Mouse (Mus musculus) liver, adult 2 months (tissue): ENCODE data around the gene Stk32c. TPM values are rescaled to one million over a fixed set of nuclear protein-coding genes. Genes with fewer than 3 reads are reported as not detected.

Experiments
- DNase-seq: peaks from one replicate; pipeline ENCODE4 v3.0.0-alpha.2; 2011; ENCODE audit warnings: low read depth, low spot score; ENCODE audit errors: extremely low read depth
- H3K27ac ChIP-seq: fragments of 200-500 bp; replicated peaks from 2 replicates; pipeline ENCODE4 v1.5.1; 2012; ENCODE audit warnings: low read depth, mild to moderate bottlenecking, control low read depth, inconsistent platforms, low read length; ENCODE audit not compliant: insufficient read depth
- H3K27me3 ChIP-seq: fragments of 200-500 bp; 2 replicates; pipeline ENCODE4 v1.6.1; 2012; ENCODE audit warnings: mild to moderate bottlenecking, moderate library complexity, low read length, inconsistent platforms; ENCODE audit not compliant: control insufficient read depth, insufficient read depth
- H3K36me3 ChIP-seq: fragments of 200-500 bp; 2 replicates; pipeline ENCODE4 v1.6.1; 2012; ENCODE audit warnings: low read length, inconsistent platforms; ENCODE audit not compliant: control insufficient read depth, insufficient read depth
- H3K4me1 ChIP-seq: fragments of 200-500 bp; 2 replicates; pipeline ENCODE4 v1.6.1; 2011; ENCODE audit warnings: low read length; ENCODE audit not compliant: control insufficient read depth, insufficient read depth
- H3K4me3 ChIP-seq: fragments of 200-500 bp; 2 replicates; pipeline ENCODE4 v1.5.1; 2011; ENCODE audit warnings: low read depth, mild to moderate bottlenecking, control low read depth, low read length, moderate library complexity; ENCODE audit not compliant: insufficient read depth
- H3K79me2 ChIP-seq: fragments of 200-500 bp; 2 replicates; pipeline ENCODE4 v1.6.1; 2012; ENCODE audit warnings: inconsistent platforms, mild to moderate bottlenecking, low read length, moderate library complexity; ENCODE audit not compliant: control insufficient read depth, insufficient read depth
- H3K9ac ChIP-seq: fragments of 200-500 bp; 2 replicates; pipeline ENCODE4 v1.6.1; 2012; ENCODE audit warnings: low read depth, mild to moderate bottlenecking, control low read depth, inconsistent platforms, low read length
- CTCF ChIP-seq: fragments of 200-500 bp; IDR thresholded peaks from 2 replicates; pipeline ENCODE4 v1.5.1; 2011; ENCODE audit warnings: low read depth, low read length, control low read depth
- POLR2A ChIP-seq: fragments of 200-500 bp; IDR thresholded peaks from 2 replicates; pipeline ENCODE4 v1.6.1; 2011; ENCODE audit warnings: low read length, control low read depth; ENCODE audit not compliant: insufficient read depth; ENCODE audit errors: extremely low read depth
- WGBS: fragments of 180-500 bp; shearing (Covaris S2); methylation state at CpG from one replicate; pipeline ENCODE4 v1.1.7; 2018; 5-methylcytosine and 5-hydroxymethylcytosine counted together
- polyA plus RNA-seq: library from polyadenylated mRNA; depleted of rRNA; stranded (reverse); fragments of >200 nt; gene quantifications from 2 replicates; pipeline ENCODE4 v1.2.3, GENCODE M21; 2012
- total RNA-seq: library from RNA; depleted of rRNA; stranded (reverse); fragments of >200 nt; gene quantifications from 2 replicates; pipeline ENCODE4 v1.2.3, GENCODE M21; 2014

The Stk32c gene
- total and polyA plus RNA-seq, 2 experiments, result 0.18 to 0.21 TPM

GRCm38 (mm10) chr7:139246931-139247880 lies 34.1 kb upstream of the Stk32c start:
- Histone ChIP-seq H3K79me2 (no peaks in the 10 kb centered on the region), H3K9ac (peak overlapping the region; percentile 93), H3K36me3 (no peaks in the 10 kb centered on the region), H3K4me1 (peaks cover 8% of the 10 kb centered on the region), H3K27me3 (no peaks in the 10 kb centered on the region), H3K4me3 (peak overlapping the region; percentile 60), H3K27ac (peak overlapping the region; percentile 65)
- no peak for TF ChIP-seq CTCF
- no peak for TF ChIP-seq POLR2A
- WGBS, result 35% methylated on average over 38 of the region's 38 CpGs
- DNase-seq, result peak; percentile 45

- no peak overlapping the region for H3K9ac ChIP-seq
- no peaks in the 10 kb centered on the region for H3K27me3 ChIP-seq
- H3K27ac ChIP-seq, result no peak overlapping the region
- no peak overlapping the region for H3K4me3 ChIP-seq
- H3K36me3 ChIP-seq, result no peaks in the 10 kb centered on the region
- 87% methylated on average over 5 of the region's 5 CpGs for WGBS
- no peaks in the 10 kb centered on the region for H3K79me2 ChIP-seq
- peaks cover 4% of the 10 kb centered on the region for H3K4me1 ChIP-seq
- no peak for TF ChIP-seq POLR2A
- no peak for TF ChIP-seq CTCF
- DNase-seq, result no peak
Observed at GRCm38 (mm10) chr7:139246086-139246485, 33.0 kb upstream of the Stk32c start.

- Histone ChIP-seq H3K4me1 (peaks cover 2% of the 10 kb centered on the region; the same call in 1 of the 2 replicates), H3K9ac (no peak overlapping the region), H3K27me3 (no peaks in the 10 kb centered on the region), H3K27ac (no peak overlapping the region), H3K4me3 (no peak overlapping the region), H3K79me2 (no peaks in the 10 kb centered on the region), H3K36me3 (no peaks in the 10 kb centered on the region)
- TF ChIP-seq POLR2A (no peak), CTCF (no peak)
- 83% methylated on average over 3 of the region's 3 CpGs for WGBS
- no peak for DNase-seq
Observed at GRCm38 (mm10) chr7:139239432-139239831, 26.3 kb upstream of the Stk32c start.

GRCm38 (mm10) chr7:139235651-139236358 lies 22.7 kb upstream of the Stk32c start:
- Histone ChIP-seq H3K27ac (no peak overlapping the region), H3K36me3 (no peaks in the 10 kb centered on the region), H3K4me1 (no peaks in the 10 kb centered on the region), H3K9ac (no peak overlapping the region), H3K27me3 (no peaks in the 10 kb centered on the region), H3K79me2 (no peaks in the 10 kb centered on the region), H3K4me3 (no peak overlapping the region)
- no peak for DNase-seq
- 88% methylated on average over 12 of the region's 12 CpGs for WGBS
- TF ChIP-seq CTCF (no peak), POLR2A (no peak)

GRCm38 (mm10) chr7:139234426-139235188 lies 21.5 kb upstream of the Stk32c start:
- 34% methylated on average over 18 of the region's 18 CpGs for WGBS
- H3K27ac ChIP-seq, result no peak overlapping the region
- H3K27me3 ChIP-seq, result no peaks in the 10 kb centered on the region
- no peaks in the 10 kb centered on the region for H3K36me3 ChIP-seq
- peak; percentile 33; the same call in 1 of the 2 replicates for TF ChIP-seq CTCF
- no peak for TF ChIP-seq POLR2A
- DNase-seq, result no peak
- no peak overlapping the region for H3K9ac ChIP-seq
- no peaks in the 10 kb centered on the region for H3K4me1 ChIP-seq
- no peak overlapping the region for H3K4me3 ChIP-seq
- H3K79me2 ChIP-seq, result no peaks in the 10 kb centered on the region
